In genomic region chr4:63475208-63475607, GRCm38 (mm10) we compare ENCODE assay signal across 23 mouse cellular contexts. TPM values are rescaled to one million over a fixed set of nuclear protein-coding genes. Genes with fewer than 3 reads are reported as not detected.
DNase-seq lines count a peak whose midpoint lies in the region; ATAC-seq and TF ChIP-seq lines count a peak whose summit lies in the region.
"Had no signal": no experiment of that assay in that cellular context is flagged by ENCODE, and none has a peak within 500 bp of the region (broad histone marks: within the 10 kb centered on the region; RNA-seq: fewer than 3 reads in every experiment).

No protein-coding gene starts in this region.

- H3K36me3 ChIP-seq in lung, postnatal 0 days (ENCODE audit: insufficient read depth, low read length): no peaks in the 10 kb centered on the region
- H3K36me3 ChIP-seq: hindbrain, embryonic 13.5 days; liver, embryonic 15.5 days; neural tube, embryonic 13.5 days; stomach, embryonic 15.5 days had no signal

- WGBS in lung, postnatal 0 days: 47% methylated on average over 3 of the region's 3 CpGs

- no peak for ATAC-seq in lung, postnatal 0 days
- ATAC-seq: forebrain, embryonic 16.5 days; intestine, postnatal 0 days had no signal

- no peak overlapping the region for H3K4me2 ChIP-seq in lung, postnatal 0 days (replicated peaks; ENCODE audit: low read depth, low read length)
- H3K4me2 ChIP-seq: hindbrain, embryonic 13.5 days; liver, embryonic 15.5 days; lung, embryonic 14.5 days; midbrain, embryonic 12.5 days; neural tube, embryonic 13.5 days; stomach, embryonic 15.5 days had no signal

- no peak for TF ChIP-seq EP300 in lung, postnatal 0 days (IDR thresholded peaks at IDR 0.05)

- H3K4me3 ChIP-seq in lung, postnatal 0 days (ENCODE audit: low read depth, low read length): no peak overlapping the region
- H3K4me3 ChIP-seq: hindbrain, embryonic 13.5 days; liver, embryonic 15.5 days; midbrain, embryonic 12.5 days; neural tube, embryonic 13.5 days; stomach, embryonic 15.5 days had no signal

- intact Hi-C loops in heart, postnatal 36 days (cut with DNase I): no loop called here
- intact Hi-C loops in heart, postnatal 25 days (cut with DNase I): no loop called here

- no peaks in the 10 kb centered on the region for H3K4me1 ChIP-seq in lung, postnatal 0 days (ENCODE audit: insufficient read depth, low read depth, low read length)

- no peaks in the 10 kb centered on the region for H3K27me3 ChIP-seq in lung, postnatal 0 days (replicated peaks; ENCODE audit: insufficient read depth, low read length)
- H3K27me3 ChIP-seq: hindbrain, embryonic 13.5 days; liver, embryonic 15.5 days; midbrain, embryonic 12.5 days; neural tube, embryonic 13.5 days; stomach, embryonic 15.5 days had no signal

- no peaks in the 10 kb centered on the region for H3K9me3 ChIP-seq in lung, postnatal 0 days (ENCODE audit: low read length)
- H3K9me3 ChIP-seq: hindbrain, embryonic 13.5 days; liver, embryonic 15.5 days; midbrain, embryonic 12.5 days; neural tube, embryonic 13.5 days; stomach, embryonic 15.5 days had no signal

- no peak overlapping the region for H3K27ac ChIP-seq in lung, postnatal 0 days (ENCODE audit: low read length)
- H3K27ac ChIP-seq: hindbrain, embryonic 13.5 days; liver, embryonic 15.5 days; neural tube, embryonic 13.5 days; stomach, embryonic 15.5 days had no signal

- peak; percentile 23 to 25 for DNase-seq in spleen, postnatal 36 days (ENCODE audit: low spot score in 2 of 2)
- DNase-seq in spleen, postnatal 14 days (ENCODE audit: low spot score in 2 of 2): no peak
- DNase-seq in T-cell, adult 2 months (ENCODE audit: low spot score): peak; percentile 35
- peak; percentile 58 for DNase-seq in thymus, postnatal 14 days
- DNase-seq in lung, postnatal 0 days (ENCODE audit: low spot score): no peak
- no peak for DNase-seq in heart, postnatal 36 days
- no peak for DNase-seq in heart, postnatal 25 days (ENCODE audit: low spot score)
- DNase-seq: adrenal gland, postnatal 36 days; cerebellum, adult 18-20 months; cerebellum, postnatal 36 days; heart, postnatal 14 days; kidney, adult 9 months; kidney, postnatal 10 days; layer of hippocampus, postnatal 36 days; lung, embryonic 14.5 days; right cerebral cortex, postnatal 4 days had no signal

- H3K9ac ChIP-seq in lung, postnatal 0 days (replicated peaks; ENCODE audit: low read depth): no peak overlapping the region
- H3K9ac ChIP-seq: hindbrain, embryonic 13.5 days; liver, embryonic 15.5 days; lung, embryonic 14.5 days; midbrain, embryonic 12.5 days; neural tube, embryonic 13.5 days; stomach, embryonic 15.5 days had no signal

- TF ChIP-seq CTCF in lung, postnatal 0 days (IDR thresholded peaks at IDR 0.05): no peak

RNA-seq across cellular contexts. Expression of gene Whrn, which starts 20.6 kb away (rescaled TPM):
- 1.7 and 1.9 TPM in 2 replicates for polyA plus RNA-seq in lung, postnatal 0 days (2015; fragmentation: Nextera tagmentation; extraction: Ambion mirVana)
- total RNA-seq in heart, postnatal 36 days (2021): 10 to 100 TPM; 26.3 to 33.2 TPM
- total RNA-seq in heart, postnatal 25 days (2021): 10 to 100 TPM; 36.9 to 41.9 TPM

Comparison
In these comparisons a context has a peak if more than half of its experiments do, and no peak if none do; other contexts are left out.
1. DNase-seq: peak in spleen, postnatal 36 days (2 of 2), T-cell, adult 2 months (single experiment) and thymus, postnatal 14 days (single experiment); none in spleen, postnatal 14 days (0 of 2), lung, postnatal 0 days (single experiment), heart, postnatal 36 days (0 of 2) and heart, postnatal 25 days (single experiment).